Mouse (Mus musculus) embryonic facial prominence, embryonic 13.5 days (tissue): ENCODE results near the gene Clrn3. TPM values are rescaled to one million over a fixed set of nuclear protein-coding genes. Genes with fewer than 3 reads are reported as not detected.
"Not testable (repeated sequence)": the region's sequence is repeated elsewhere in the genome, so short reads cannot be mapped to it uniquely, and the experiment has no call there.

Experiments used
- ATAC-seq: fragments of 200-750 bp; cut with Nextera tagmentation; 2 replicates; pipeline ENCODE4 v1.8.0; 2017; ENCODE audit warnings: low read depth; ENCODE audit not compliant: insufficient number of reproducible peaks, insufficient read depth, low FRiP score, low TSS enrichment
- H3K27ac ChIP-seq: fragments of 300-500 bp; sonication (generic); 2 replicates; pipeline ENCODE4 v1.5.1; 2015; ENCODE audit warnings: moderate library complexity, mild to moderate bottlenecking, inconsistent platforms
- H3K27me3 ChIP-seq: fragments of 300-500 bp; sonication (generic); 2 replicates; pipeline ENCODE4 v1.6.1; 2015; ENCODE audit warnings: mild to moderate bottlenecking, inconsistent platforms
- H3K36me3 ChIP-seq: fragments of 300-500 bp; sonication (generic); 2 replicates; pipeline ENCODE4 v1.6.1; 2015; ENCODE audit warnings: mild to moderate bottlenecking, inconsistent platforms
- H3K4me1 ChIP-seq: fragments of 300-500 bp; sonication (generic); 2 replicates; pipeline ENCODE4 v1.6.1; 2015; ENCODE audit warnings: inconsistent platforms
- H3K4me2 ChIP-seq: fragments of 300-500 bp; sonication (generic); 2 replicates; pipeline ENCODE4 v1.6.1; 2015; ENCODE audit warnings: moderate library complexity, mild to moderate bottlenecking, inconsistent platforms
- H3K4me3 ChIP-seq: fragments of 300-500 bp; sonication (generic); 2 replicates; pipeline ENCODE4 v1.5.1; 2015; ENCODE audit warnings: mild to moderate bottlenecking, inconsistent platforms
- H3K9ac ChIP-seq: fragments of 300-500 bp; sonication (generic); 2 replicates; pipeline ENCODE4 v1.6.1; 2015; ENCODE audit warnings: mild to moderate bottlenecking, inconsistent platforms
- H3K9me3 ChIP-seq: fragments of 300-500 bp; sonication (generic); 2 replicates; pipeline ENCODE4 v1.6.1; 2016; ENCODE audit warnings: inconsistent platforms
- WGBS: fragments of 180-500 bp; shearing (Covaris S2); methylation state at CpG from one replicate; pipeline ENCODE4 v1.1.7; 2015; ENCODE audit warnings: mixed read lengths; 5-methylcytosine and 5-hydroxymethylcytosine counted together
- polyA plus RNA-seq: library from polyadenylated mRNA; unstranded; fragments of >200 nt; fragmentation: Nextera tagmentation; extraction: Ambion mirVana; gene quantifications from 2 replicates; pipeline ENCODE4 v1.2.1, GENCODE M21; 2015

The Clrn3 gene
- polyA plus RNA-seq, 1 experiment from 2014 or later = not detected

DNA sequence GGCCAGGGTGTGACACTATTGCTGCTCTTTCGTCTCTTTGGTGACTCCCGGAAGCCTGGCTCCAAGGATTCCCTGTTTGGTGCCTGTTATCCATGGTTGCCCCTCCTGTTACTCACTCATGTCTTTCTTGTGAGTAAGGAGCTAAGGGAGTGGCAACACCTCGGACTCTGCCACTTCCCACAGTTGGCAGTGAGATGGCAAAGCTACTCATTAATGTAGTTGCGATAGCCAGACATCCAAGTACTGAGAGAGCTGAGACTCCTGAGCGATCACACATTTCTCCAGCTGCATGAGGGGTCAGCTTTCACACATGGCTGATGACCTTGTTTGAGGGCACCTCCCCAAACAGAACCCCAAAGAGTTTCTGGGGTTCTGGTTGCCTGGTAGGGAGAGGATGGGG is 18.0 kb downstream of the Clrn3 start:
- H3K36me3 ChIP-seq = no peaks in the 10 kb centered on the region
- H3K9ac ChIP-seq = no peak overlapping the region
- H3K9me3 ChIP-seq = no peaks in the 10 kb centered on the region
- H3K4me1 ChIP-seq = no peaks in the 10 kb centered on the region
- H3K27ac ChIP-seq = no peak overlapping the region
- no peak overlapping the region for H3K4me3 ChIP-seq
- no peak overlapping the region for H3K4me2 ChIP-seq
- ATAC-seq = no peak
- H3K27me3 ChIP-seq = no peaks in the 10 kb centered on the region
- WGBS = 88% methylated on average over 5 of the region's 5 CpGs

DNA sequence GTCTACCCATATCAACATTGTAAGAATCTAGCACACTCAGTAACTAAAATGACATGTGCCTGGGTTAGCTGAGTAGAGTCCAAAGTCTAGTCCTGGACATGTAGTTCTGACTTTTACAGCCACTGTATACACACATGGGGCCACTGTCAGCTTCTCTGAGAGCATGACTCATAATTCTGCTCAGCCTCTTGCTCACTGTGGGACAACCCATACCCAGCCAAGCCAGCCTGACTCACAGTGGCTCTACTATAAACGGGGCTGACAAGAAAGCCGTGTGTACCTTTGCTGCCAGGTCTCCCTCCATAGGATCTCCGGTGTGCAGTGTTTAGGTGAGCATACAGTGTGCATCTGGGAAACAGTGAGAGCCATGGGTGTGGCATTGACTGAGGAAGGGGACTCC is 19.2 kb downstream of the Clrn3 start:
- no peaks in the 10 kb centered on the region for H3K4me1 ChIP-seq
- no peak overlapping the region for H3K4me3 ChIP-seq
- no peak overlapping the region for H3K4me2 ChIP-seq
- ATAC-seq = no peak
- no peaks in the 10 kb centered on the region for H3K27me3 ChIP-seq
- H3K9ac ChIP-seq = no peak overlapping the region
- H3K36me3 ChIP-seq = no peaks in the 10 kb centered on the region
- no peak overlapping the region for H3K27ac ChIP-seq
- 95% methylated on average over 3 of the region's 3 CpGs for WGBS
- no peaks in the 10 kb centered on the region for H3K9me3 ChIP-seq

DNA sequence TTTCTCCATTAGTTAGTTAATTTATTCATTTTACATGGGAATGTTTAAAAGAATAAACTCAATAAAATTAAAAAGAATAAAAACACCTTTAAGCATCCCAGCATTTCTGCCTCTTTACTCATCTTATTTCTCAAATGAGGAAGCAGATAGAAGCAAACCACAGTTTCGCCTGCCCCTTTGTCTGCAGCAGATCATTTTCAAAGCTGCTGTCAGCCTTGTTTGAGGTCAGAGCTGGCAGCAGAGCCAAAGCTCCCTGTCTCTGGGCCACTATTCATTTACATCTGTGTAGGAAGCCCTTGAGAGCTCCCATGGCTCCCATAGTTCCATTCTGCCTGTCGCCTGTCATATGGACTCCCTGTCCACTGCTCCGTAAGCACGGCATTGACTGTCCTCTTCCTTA is 19.9 kb downstream of the Clrn3 start:
- no peaks in the 10 kb centered on the region for H3K36me3 ChIP-seq
- H3K4me2 ChIP-seq = no peak overlapping the region
- no peaks in the 10 kb centered on the region for H3K27me3 ChIP-seq
- 86% methylated on average over 4 of the region's 4 CpGs for WGBS
- H3K9me3 ChIP-seq = no peaks in the 10 kb centered on the region
- ATAC-seq = no peak
- no peak overlapping the region for H3K27ac ChIP-seq
- H3K4me3 ChIP-seq = no peak overlapping the region
- H3K9ac ChIP-seq = no peak overlapping the region
- H3K4me1 ChIP-seq = no peaks in the 10 kb centered on the region

DNA sequence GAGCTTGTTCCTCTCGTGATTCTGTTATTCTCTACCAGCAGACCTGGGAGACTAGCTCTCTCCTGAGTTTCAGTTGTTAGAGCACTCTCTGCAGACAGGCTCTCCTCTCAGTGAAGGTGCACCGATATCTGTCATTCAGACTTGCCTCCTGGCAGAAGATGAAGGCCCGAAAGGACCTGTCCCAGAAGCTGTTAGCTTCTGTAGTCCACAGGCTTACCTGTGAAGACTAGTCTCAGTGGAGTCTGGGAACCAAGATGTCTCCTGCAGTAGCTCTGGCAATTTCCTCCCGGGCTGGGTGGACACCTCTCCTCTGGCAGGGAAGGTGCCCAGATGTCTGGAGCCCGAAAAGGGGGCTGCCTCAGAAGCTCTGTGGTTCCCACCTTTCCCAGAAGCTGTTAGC is 21.9 kb downstream of the Clrn3 start:
- not testable (repeated sequence) for H3K36me3 ChIP-seq, H3K27me3 ChIP-seq, H3K9ac ChIP-seq, ATAC-seq, H3K4me2 ChIP-seq, H3K4me1 ChIP-seq, H3K9me3 ChIP-seq, H3K4me3 ChIP-seq, H3K27ac ChIP-seq
- WGBS = 89% methylated on average over 5 of the region's 5 CpGs

GRCm38 (mm10) chr7:135499403-135499802 is 29.1 kb downstream of the Clrn3 start:
- Histone ChIP-seq H3K4me1 (no peaks in the 10 kb centered on the region), H3K4me3 (no peak overlapping the region), H3K4me2 (no peak overlapping the region), H3K9ac (no peak overlapping the region), H3K9me3 (no peaks in the 10 kb centered on the region), H3K36me3 (no peaks in the 10 kb centered on the region), H3K27ac (no peak overlapping the region), H3K27me3 (no peaks in the 10 kb centered on the region)
- WGBS = 59% methylated on average over 2 of the region's 2 CpGs
- no peak for ATAC-seq

DNA sequence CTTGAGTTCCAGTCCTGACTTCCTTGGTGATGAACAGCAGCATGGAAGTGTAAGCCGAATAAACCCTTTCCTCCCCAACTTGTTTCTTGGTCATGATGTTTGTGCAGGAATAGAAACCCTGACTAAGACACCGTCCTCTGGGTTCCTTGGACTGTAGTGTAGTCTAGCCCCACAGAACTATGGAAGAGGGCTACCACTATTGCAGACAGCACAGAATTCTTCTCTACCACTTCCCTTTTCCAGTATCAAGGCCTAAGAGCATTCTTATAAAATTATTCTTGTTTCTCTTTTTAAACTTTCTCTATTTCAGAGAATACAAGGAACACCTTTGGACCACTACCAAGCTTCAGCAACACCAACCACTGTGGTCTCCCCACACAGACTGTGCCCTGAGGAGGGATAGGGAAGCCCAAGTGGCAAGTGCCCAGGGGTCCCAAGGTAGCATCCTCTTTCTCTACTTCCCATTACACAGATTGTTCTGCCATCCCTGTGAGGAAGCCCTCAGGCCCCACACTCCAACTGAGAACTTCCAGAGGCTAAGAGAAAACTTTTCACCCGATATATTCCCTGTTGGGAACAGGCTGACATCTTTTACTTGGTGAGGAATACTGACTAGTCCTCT is 29.8 kb downstream of the Clrn3 start:
- H3K4me1 ChIP-seq = no peaks in the 10 kb centered on the region
- H3K4me2 ChIP-seq = no peak overlapping the region
- no peaks in the 10 kb centered on the region for H3K27me3 ChIP-seq
- H3K4me3 ChIP-seq = no peak overlapping the region
- 80% methylated on average over 3 of the region's 3 CpGs for WGBS
- H3K27ac ChIP-seq = no peak overlapping the region
- no peak overlapping the region for H3K9ac ChIP-seq
- no peaks in the 10 kb centered on the region for H3K9me3 ChIP-seq
- no peaks in the 10 kb centered on the region for H3K36me3 ChIP-seq
- ATAC-seq = no peak

DNA sequence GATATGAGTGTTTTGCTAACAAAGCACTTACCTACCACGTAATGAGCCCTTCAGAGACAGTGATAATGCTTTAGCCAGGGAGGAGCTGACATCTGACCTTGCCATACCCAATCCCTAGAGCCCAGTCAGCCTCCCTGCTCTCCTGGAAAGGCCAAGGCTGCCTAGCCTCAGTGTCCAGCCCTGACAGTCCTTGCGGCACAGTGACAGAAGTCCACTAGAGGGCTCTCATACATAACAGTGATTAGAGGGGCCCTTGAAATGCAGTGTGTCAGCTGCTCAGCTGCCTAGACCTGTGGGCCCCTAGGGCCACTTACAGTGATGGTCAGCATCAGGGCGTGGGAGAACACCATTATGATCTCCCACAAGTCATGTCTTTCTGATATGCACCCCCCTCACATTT is 33.2 kb downstream of the Clrn3 start:
- Histone ChIP-seq H3K9me3 (no peaks in the 10 kb centered on the region), H3K27me3 (no peaks in the 10 kb centered on the region), H3K4me1 (no peaks in the 10 kb centered on the region), H3K36me3 (no peaks in the 10 kb centered on the region), H3K27ac (no peak overlapping the region), H3K4me2 (no peak overlapping the region), H3K9ac (no peak overlapping the region), H3K4me3 (no peak overlapping the region)
- WGBS = 52% methylated on average over 3 of the region's 3 CpGs
- no peak for ATAC-seq

GRCm38 (mm10) chr7:135490500-135490886 is 38.0 kb downstream of the Clrn3 start:
- ATAC-seq = no peak
- Histone ChIP-seq H3K27ac (no peak overlapping the region), H3K4me3 (no peak overlapping the region), H3K4me1 (peaks cover 7% of the 10 kb centered on the region), H3K27me3 (peaks cover 14% of the 10 kb centered on the region; the same call in 1 of the 2 replicates), H3K9me3 (no peaks in the 10 kb centered on the region), H3K4me2 (no peak overlapping the region), H3K9ac (no peak overlapping the region), H3K36me3 (no peaks in the 10 kb centered on the region)
- WGBS = 56% methylated on average over 8 of the region's 8 CpGs

DNA sequence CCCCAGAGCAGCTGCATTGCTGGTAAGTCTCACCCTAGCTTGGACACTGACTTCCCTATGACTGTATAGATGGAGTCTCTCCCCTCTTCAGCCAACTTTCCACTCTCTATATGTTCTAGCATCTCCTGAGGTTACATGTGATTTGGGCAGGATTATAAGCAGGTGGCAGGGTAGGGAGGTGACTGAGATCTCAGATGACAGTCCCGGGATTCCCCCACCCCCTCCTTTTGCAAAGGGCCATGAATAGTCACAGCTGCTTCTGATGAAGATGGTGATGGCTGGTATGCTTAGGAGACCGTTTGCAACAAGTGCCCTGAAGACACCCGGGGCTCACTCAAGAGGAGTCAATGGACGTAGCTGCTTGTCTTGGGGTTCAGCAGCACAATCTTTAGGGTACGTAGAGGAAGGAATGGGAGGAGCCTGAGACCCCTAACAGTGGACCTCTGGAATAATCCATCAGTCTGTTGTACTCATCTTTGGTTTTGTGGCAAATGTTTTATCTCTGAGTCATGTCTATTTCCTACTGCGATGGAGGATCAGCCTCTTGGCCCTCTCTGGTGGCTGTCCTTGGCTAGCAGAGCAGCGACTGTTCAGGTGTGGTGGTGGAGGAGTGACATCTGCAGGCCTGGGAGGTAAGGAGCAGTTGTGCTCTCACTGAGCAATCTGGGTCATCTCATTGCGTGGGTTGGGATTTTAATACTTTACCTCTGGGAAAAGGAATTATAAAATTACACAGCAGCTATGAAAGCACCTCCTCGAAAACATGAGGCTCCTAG is 38.5 kb downstream of the Clrn3 start:
- Histone ChIP-seq H3K27me3 (peaks cover 14% of the 10 kb centered on the region; the same call in 1 of the 2 replicates), H3K9me3 (no peaks in the 10 kb centered on the region), H3K27ac (no peak overlapping the region), H3K4me2 (no peak overlapping the region), H3K4me3 (no peak overlapping the region), H3K36me3 (no peaks in the 10 kb centered on the region), H3K9ac (no peak overlapping the region), H3K4me1 (peaks cover 12% of the 10 kb centered on the region)
- WGBS = 68% methylated on average over 9 of the region's 9 CpGs
- ATAC-seq = no peak

DNA sequence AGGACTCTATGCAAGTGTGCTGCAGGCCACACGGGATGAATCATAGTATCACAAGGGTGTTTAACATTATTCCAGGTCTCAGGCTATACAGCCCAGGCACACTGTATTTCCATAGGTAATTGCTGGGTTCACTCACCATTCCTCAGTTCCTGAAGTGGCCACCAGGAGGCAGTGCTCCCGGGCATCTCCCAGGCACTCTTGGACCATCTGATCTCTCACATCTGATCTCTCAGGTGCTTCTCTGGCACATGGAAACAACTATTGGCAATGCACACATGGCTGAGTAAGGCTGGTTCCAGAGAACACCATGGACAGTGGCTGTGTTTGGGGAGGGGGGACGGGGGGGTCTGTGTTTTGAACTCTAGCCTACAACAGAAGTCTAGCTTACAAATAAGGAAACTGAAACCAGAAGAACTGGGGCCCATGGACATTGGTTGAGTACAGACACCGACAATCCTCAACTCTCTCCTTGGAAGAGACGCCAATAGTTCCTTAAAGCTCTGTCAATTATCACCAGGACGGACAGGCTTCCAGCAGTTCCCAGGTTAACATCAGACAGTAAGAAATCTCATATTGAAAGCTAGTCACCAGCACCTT is 40.1 kb downstream of the Clrn3 start:
- no peaks in the 10 kb centered on the region for H3K9me3 ChIP-seq

DNA sequence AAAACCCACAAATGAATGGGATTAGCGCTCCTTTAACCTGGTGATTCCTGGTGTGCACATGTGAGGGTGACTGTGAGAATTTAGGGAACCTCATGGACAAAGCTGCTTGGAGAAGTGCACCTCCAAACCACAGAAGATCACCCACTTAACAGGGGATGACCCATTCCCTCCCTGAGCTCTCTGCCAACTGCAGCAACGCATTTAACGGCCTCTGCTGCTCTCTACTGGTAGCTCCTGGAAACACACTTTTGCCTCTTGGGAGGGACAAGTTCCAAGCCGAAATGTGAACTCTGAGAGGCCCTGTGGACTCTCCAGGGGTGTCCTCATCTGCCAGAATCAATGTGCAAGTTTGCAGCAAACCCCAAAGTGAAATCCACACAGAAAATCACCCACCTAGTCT is 41.0 kb downstream of the Clrn3 start:
- peaks cover 17% of the 10 kb centered on the region for H3K4me1 ChIP-seq
- H3K36me3 ChIP-seq = no peaks in the 10 kb centered on the region
- no peak overlapping the region for H3K4me3 ChIP-seq
- no peak overlapping the region for H3K27ac ChIP-seq
- WGBS = 20% methylated on average over 4 of the region's 4 CpGs
- H3K27me3 ChIP-seq = peaks cover 18% of the 10 kb centered on the region
- H3K9ac ChIP-seq = no peak overlapping the region
- no peak for ATAC-seq
- H3K9me3 ChIP-seq = no peaks in the 10 kb centered on the region
- no peak overlapping the region for H3K4me2 ChIP-seq

More for the DNA sequence above, 40.1 kb downstream of the Clrn3 start:
- Histone ChIP-seq H3K36me3 (no peaks in the 10 kb centered on the region), H3K9ac (no peak overlapping the region), H3K4me3 (no peak overlapping the region), H3K4me2 (no peak overlapping the region), H3K27ac (no peak overlapping the region), H3K27me3 (peaks cover 18% of the 10 kb centered on the region), H3K4me1 (peaks cover 17% of the 10 kb centered on the region)
- ATAC-seq = no peak
- WGBS = 73% methylated on average over 6 of the region's 6 CpGs
